Mouse (Mus musculus): ENCODE measurements at regions not wholly inside any gene's neighbourhood (a gene's known extent, or its start where the extent isn't known, plus 50 kb on each side); places are given as distances from the start of the nearest gene placed in this dataset.

GRCm38 (mm10) chr2:169300966-169301365 lies 286.6 kb downstream of the Gm11011 start:
- TF ChIP-seq POLR2A (IDR thresholded peaks at IDR 0.05; ENCODE audit: low read depth, low read length) (no peak), CTCF (IDR thresholded peaks at IDR 0.05; ENCODE audit: extremely low read depth, insufficient read length, insufficient replicate concordance, low read depth, low read length) (no peak)

Data from small intestine, adult 2 months (tissue).